Mouse (Mus musculus): Measurements from ENCODE around the gene Brms1. TPM values are rescaled to one million over a fixed set of nuclear protein-coding genes. Genes with fewer than 3 reads are reported as not detected.

Brms1 gene
- polyA plus RNA-seq, 1 experiment from 2014 or later: 86.8 TPM

DNA sequence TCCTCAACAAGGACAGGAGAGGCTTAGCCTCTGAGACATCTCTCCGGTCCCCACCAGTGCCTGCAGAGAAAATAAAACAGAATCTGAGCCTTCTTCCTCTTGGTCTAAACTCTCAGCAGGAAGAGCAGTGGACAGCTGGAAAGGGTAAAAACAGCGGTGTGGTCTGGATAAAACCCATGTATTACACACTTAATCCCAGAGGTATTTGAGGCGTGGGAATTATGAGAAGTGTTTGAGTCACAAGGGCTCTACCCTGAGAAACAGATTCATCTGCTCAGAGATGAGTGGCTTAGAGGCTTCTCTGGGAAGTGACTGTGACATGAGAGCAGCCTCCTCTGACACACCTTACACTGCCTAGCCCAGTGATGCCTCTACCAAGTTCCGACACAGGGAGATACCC, 23.5 kb upstream of the Brms1 start:
- 85% methylated on average over 4 of the region's 4 CpGs for WGBS
- 0 out of 2 replicates have a peak, but pooled peaks cover 3% of the 10 kb centered on the region for H3K27me3 ChIP-seq (ENCODE audit: insufficient read depth, poor library complexity, severe bottlenecking)
- no peak for DNase-seq (ENCODE audit: low spot score)
- H3K4me1 ChIP-seq (replicated peaks): peaks cover 11% of the 10 kb centered on the region
- H3K9me3 ChIP-seq: no peaks in the 10 kb centered on the region
- no peak overlapping the region for H3K4me3 ChIP-seq
- H3K36me3 ChIP-seq: no peaks in the 10 kb centered on the region
- no peak overlapping the region for H3K27ac ChIP-seq

DNA sequence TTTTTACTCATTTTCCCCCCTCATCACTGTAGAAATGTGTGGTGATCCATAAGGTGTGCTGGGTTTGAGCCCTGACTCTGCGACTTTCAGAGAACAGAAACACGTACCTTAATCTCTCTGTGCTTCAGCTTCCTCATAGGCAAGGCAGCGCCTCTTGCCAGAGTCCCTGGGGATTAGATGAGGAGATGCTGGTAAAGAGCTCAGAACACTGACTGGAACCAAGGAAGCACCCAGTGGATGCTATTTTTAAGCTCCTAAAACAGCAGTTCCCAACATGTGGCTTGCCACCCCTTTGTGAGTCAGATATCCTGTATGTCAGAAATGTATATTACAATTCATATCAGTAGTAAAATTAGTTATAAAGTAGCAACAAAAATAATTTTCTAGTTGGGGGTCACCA, 23.0 kb upstream of the Brms1 start:
- Histone ChIP-seq H3K36me3 (no peaks in the 10 kb centered on the region), H3K4me1 (replicated peaks) (peaks cover 11% of the 10 kb centered on the region), H3K9me3 (no peaks in the 10 kb centered on the region), H3K27ac (no peak overlapping the region), H3K27me3 (ENCODE audit: insufficient read depth, poor library complexity, severe bottlenecking) (0 out of 2 replicates have a peak, but pooled peaks cover 3% of the 10 kb centered on the region), H3K4me3 (no peak overlapping the region)
- 74% methylated on average over 3 of the region's 3 CpGs for WGBS
- DNase-seq (ENCODE audit: low spot score): no peak

DNA sequence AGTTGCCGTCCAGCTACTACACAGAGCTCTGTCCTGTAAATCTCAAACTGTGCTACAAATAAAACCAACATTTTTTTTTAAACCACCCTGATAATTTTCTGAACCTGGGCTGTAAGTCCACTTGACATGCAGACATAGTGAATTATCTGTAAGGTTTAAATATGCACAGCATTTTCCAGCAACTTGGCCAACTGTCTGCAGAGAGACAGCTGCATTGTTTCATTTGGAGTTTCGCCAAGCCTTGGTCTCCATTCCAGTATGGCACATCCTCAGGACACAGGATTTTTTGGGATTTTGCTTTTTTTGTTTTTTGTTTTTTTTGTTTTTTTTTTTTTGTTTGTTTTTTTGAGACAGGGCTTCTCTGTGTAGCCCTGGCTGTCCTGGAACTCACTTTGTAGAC, 19.7 kb upstream of the Brms1 start:
- Histone ChIP-seq H3K27ac (no peak overlapping the region), H3K4me1 (replicated peaks) (peaks cover 21% of the 10 kb centered on the region), H3K4me3 (no peak overlapping the region), H3K36me3 (peaks cover 6% of the 10 kb centered on the region), H3K27me3 (ENCODE audit: insufficient read depth, poor library complexity, severe bottlenecking) (0 out of 2 replicates have a peak, but pooled peaks cover 3% of the 10 kb centered on the region), H3K9me3 (no peaks in the 10 kb centered on the region)
- DNase-seq (ENCODE audit: low spot score): no peak
- 96% methylated on average over 2 of the region's 2 CpGs for WGBS

DNA sequence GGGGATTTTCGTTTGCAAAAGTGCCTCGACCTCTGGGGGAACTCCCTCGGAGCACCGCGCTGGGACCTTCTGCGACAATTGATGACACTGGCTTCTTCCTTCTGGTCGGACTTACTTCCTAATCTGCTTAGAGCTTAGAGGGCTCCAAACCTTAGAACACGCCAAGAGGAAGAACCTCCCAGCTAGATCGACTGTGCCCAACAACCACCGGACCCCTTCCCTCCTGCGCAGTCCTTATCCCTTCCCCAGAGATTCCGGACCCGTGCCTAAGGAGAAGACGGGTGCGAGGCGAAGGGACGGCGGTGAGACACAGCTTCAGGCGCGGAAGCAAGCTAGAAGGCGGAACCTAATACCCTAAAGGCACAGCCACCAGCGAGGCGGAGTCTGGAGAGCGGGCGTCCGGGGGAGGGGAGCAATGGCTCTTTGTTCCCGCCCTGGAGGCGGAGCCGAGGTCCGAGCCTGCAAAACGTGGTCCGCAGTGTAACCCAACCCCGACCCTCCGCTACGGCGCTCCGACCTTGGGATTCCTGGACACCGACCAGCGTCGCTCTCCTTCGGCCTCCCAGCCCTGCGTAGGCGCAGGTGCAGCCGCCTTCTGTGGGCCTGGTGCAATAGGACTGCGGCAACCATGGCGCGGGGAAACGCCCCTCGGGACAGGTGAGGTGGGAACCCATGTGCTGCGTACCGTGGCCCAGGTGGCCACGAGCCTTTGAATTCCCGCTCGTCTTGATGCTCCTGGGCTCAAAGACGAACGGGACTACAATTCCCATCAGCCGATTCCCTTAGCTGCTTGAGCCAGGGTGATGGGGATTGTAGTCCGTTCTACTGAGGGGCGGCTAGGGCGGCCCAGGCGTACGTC, 17.3 kb upstream of the Brms1 start, which contains the start of gene Slc29a2:
TSS of gene Slc29a2 (plus strand) at position 240 of the 859 bp plus-strand sequence.
- 0 out of 2 replicates have a peak, but pooled peaks cover 3% of the 10 kb centered on the region for H3K27me3 ChIP-seq (ENCODE audit: insufficient read depth, poor library complexity, severe bottlenecking)
- no peaks in the 10 kb centered on the region for H3K9me3 ChIP-seq
- peak within 1 kb of the TSS; percentile 62 for H3K4me3 ChIP-seq
- H3K27ac ChIP-seq: peak within 1 kb of the TSS; percentile 89
- WGBS: under 1% methylated on average over 62 of the region's 62 CpGs
- H3K36me3 ChIP-seq: peaks cover 27% of the 10 kb centered on the region
- peaks cover 18% of the 10 kb centered on the region for H3K4me1 ChIP-seq (replicated peaks)
- peak; percentile 95 for DNase-seq (ENCODE audit: low spot score)

DNA sequence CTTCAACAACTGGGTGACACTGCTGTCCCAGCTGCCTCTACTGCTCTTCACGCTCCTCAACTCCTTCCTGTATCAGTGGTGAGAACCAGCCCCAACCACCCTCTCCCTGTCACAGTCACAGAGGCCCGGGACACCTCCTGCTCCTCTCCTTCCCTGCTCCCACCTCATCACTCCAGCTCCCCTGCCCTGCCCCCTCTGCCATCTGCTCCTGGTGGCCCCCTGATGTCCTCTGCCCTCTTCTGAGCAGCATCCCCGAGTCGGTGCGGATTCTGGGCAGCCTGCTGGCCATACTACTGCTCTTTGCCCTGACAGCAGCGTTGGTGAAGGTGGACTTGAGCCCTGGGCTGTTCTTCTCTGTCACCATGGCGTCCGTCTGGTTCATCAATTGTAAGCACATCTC, 15.0 kb upstream of the Brms1 start:
- Histone ChIP-seq H3K4me3 (no peak overlapping the region), H3K9me3 (no peaks in the 10 kb centered on the region), H3K4me1 (replicated peaks) (peaks cover 18% of the 10 kb centered on the region), H3K27me3 (ENCODE audit: insufficient read depth, poor library complexity, severe bottlenecking) (0 out of 2 replicates have a peak, but pooled peaks cover 3% of the 10 kb centered on the region), H3K36me3 (peaks cover 50% of the 10 kb centered on the region), H3K27ac (no peak overlapping the region)
- DNase-seq (ENCODE audit: low spot score): no peak
- 87% methylated on average over 8 of the region's 8 CpGs for WGBS

DNA sequence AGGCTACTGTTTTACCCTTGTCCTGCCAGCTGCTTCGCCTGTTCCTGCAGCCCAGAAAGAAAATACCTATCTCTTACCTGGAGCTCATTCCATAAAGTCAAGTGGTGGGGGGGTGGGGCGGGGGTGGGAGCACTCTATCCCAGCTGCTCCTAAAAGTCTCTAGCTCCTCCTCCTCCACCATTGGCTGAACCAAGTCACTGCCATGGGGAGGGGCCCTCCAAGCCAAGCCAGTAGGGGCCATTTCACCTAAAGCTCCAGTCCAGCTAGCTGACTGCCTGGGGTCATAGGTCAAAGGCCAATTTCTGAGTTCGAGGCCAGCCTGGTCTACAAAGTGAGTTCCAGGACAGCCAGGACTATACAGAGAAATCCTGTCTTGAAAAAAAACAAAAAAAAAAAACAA, 8.5 kb upstream of the Brms1 start:
- H3K4me3 ChIP-seq: no peak overlapping the region
- H3K9me3 ChIP-seq: no peaks in the 10 kb centered on the region
- no peak for DNase-seq (ENCODE audit: low spot score)
- no peak overlapping the region for H3K27ac ChIP-seq
- H3K27me3 ChIP-seq (ENCODE audit: insufficient read depth, poor library complexity, severe bottlenecking): no peaks in the 10 kb centered on the region
- 70% methylated on average over 3 of the region's 3 CpGs for WGBS
- peaks cover 43% of the 10 kb centered on the region for H3K36me3 ChIP-seq
- peaks cover 3% of the 10 kb centered on the region for H3K4me1 ChIP-seq (replicated peaks)

DNA sequence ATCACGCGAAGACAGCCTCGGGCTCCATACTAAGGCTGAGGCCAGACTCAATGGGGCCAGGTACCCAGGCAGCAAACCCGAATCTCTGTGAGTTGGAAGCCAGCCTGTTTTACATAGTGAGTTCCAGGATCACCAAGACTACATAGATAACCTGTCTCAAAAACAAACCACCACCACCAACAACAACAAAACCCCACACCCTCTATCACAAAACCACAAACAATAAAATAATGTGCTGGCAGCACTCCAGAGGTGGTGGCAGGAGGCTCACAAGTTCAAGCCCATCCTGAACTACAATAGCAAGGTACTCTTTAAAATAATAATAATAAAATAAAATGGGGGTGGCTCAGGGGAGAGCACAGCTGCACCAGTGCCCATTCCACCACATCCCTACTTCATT, 4.6 kb upstream of the Brms1 start:
- no peak for DNase-seq (ENCODE audit: low spot score)
- peaks cover 9% of the 10 kb centered on the region for H3K27me3 ChIP-seq (ENCODE audit: insufficient read depth, poor library complexity, severe bottlenecking)
- H3K4me1 ChIP-seq (replicated peaks): peaks cover 31% of the 10 kb centered on the region
- H3K27ac ChIP-seq: no peak overlapping the region
- WGBS: 85% methylated on average over 4 of the region's 4 CpGs
- H3K36me3 ChIP-seq: peaks cover 8% of the 10 kb centered on the region
- no peaks in the 10 kb centered on the region for H3K9me3 ChIP-seq
- no peak overlapping the region for H3K4me3 ChIP-seq

DNA sequence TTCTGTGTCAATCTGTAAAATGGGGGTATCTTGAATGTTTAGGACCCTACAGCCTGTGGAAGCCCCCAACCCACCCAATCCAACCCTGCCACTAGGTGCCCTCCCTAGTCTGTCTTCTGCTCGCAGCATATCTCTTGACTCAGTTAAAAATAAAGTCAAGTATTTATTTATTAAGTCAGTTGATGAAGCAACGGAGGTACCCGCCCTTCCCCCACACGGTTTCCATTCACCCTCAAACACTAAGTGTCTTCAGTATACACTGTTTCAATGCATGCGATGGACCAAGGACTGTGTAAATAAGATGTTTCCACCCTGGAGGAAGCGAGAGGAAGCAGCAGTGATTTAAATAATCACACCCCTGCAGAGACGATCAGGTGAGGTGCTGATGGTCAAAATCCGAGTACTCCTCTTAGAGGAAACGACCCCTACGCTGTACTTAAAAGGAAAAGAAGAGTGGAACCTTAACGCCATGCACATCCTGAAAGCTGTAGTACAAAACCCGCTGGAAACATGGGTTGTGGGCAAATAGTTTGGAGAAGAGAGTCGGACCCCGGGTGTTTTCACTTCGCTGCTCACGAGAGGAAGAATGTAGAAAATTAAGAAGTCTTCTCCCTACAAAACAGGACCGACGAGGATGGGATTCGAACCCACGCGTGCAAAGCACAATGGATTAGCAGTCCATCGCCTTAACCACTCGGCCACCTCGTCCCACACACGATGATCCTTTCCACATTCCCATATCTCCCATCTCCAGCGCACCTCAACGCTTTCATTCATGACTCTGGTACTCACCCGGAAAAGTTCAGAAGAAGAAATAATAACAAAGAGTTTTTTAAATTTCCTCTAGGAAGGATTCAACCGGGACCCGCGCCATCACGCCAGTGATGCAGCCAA, 3.2 kb upstream of the Brms1 start:
- peaks cover 5% of the 10 kb centered on the region; the same call in 1 of the 2 replicates for H3K36me3 ChIP-seq
- WGBS: 6% methylated on average over 32 of the region's 32 CpGs

DNA sequence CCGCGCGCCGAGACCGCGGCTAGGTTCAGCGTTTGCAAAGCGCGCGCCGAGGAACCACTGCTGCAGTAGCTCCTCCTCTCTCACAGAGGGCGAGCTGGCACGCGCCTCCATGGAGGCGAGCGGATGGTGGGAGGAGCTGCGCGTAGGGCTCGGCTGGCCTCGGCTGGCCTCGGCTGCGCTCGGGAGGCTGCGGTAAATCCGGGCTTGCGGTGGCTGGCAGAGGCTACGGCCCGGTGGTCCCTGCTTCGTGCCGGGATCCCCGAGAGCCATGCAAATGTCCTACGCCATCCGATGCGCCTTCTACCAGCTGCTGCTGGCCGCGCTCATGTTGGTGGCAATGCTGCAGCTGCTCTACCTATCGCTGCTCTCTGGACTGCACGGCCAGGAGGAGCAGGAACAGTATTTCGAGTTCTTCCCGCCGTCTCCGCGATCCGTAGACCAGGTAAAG, 2.4 kb upstream of the Brms1 start, which contains the start of the genes B4gat1 and AC124502.3:
TSS of gene B4gat1 (plus strand) at position 118 of the 448 bp plus-strand sequence.
TSS of gene AC124502.3 (plus strand) at position 183 of the 448 bp plus-strand sequence.
- Histone ChIP-seq H3K4me1 (replicated peaks) (peaks cover 44% of the 10 kb centered on the region), H3K9me3 (no peaks in the 10 kb centered on the region), H3K4me3 (peak within 1 kb of the TSS; percentile 66), H3K36me3 (peaks cover 13% of the 10 kb centered on the region), H3K27me3 (ENCODE audit: insufficient read depth, poor library complexity, severe bottlenecking) (peaks cover 9% of the 10 kb centered on the region), H3K27ac (peak within 1 kb of the TSS; percentile 93)
- DNase-seq (ENCODE audit: low spot score): peak; percentile 92
- under 1% methylated on average over 44 of the region's 44 CpGs for WGBS

More for the DNA sequence above, 3.2 kb upstream of the Brms1 start:
- H3K9me3 ChIP-seq: no peaks in the 10 kb centered on the region
- peak overlapping the region; percentile 93 for H3K27ac ChIP-seq
- DNase-seq (ENCODE audit: low spot score): peak; percentile 90
- H3K27me3 ChIP-seq (ENCODE audit: insufficient read depth, poor library complexity, severe bottlenecking): peaks cover 9% of the 10 kb centered on the region
- H3K4me1 ChIP-seq (replicated peaks): peaks cover 43% of the 10 kb centered on the region
- peak overlapping the region; percentile 66 for H3K4me3 ChIP-seq

DNA sequence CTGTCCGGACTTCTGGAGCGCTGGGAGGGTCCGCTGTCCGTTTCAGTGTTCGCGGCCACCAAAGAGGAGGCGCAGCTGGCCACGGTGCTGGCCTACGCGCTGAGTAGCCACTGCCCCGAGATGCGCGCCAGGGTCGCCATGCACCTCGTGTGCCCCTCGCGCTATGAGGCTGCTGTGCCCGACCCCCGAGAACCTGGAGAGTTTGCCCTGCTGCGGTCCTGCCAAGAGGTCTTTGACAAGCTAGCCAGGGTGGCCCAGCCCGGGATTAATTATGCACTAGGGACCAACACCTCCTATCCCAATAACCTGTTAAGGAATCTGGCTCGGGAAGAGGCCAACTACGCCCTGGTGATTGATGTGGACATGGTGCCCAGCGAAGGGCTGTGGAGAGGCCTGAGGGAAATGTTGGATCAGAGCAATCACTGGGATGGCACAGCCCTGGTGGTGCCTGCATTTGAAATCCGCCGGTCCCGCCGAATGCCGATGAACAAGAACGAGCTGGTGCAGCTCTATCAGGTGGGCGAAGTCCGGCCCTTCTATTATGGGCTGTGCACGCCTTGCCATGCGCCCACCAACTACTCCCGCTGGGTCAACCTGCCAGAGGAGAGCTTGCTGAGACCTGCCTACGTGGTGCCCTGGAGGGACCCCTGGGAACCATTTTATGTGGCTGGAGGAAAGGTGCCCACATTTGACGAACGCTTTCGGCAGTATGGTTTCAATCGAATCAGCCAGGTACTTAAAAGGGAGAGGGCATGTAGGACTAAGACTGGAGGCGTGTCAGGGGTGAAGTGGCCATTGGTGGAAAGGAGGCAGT, 1.6 kb upstream of the Brms1 start:
- Histone ChIP-seq H3K9me3 (no peaks in the 10 kb centered on the region), H3K27me3 (ENCODE audit: insufficient read depth, poor library complexity, severe bottlenecking) (peaks cover 9% of the 10 kb centered on the region), H3K36me3 (peaks cover 20% of the 10 kb centered on the region), H3K4me1 (replicated peaks) (peaks cover 44% of the 10 kb centered on the region), H3K4me3 (peak overlapping the region; percentile 66), H3K27ac (peak overlapping the region; percentile 93)
- 13% methylated on average over 41 of the region's 41 CpGs for WGBS
- DNase-seq (ENCODE audit: low spot score): peak; percentile 25

DNA sequence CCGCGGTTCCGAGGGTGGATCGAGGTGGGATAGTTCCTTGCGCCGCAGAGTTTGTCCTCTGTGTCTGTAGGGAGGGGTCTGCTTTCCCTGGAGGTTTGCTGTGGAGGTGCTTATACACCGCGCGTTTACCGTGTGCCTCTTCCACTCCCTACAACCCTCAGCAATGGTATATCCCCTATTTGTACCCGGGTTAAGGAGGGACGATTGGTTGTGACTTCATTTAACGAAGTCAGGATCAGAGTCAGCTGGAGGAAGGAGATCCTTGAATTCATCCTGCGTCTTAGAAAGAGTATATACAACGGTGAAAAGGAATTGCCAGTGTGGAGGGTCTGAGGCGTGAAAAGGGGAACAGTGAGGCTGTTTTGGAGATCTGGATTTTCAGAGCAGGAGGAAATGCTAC, 434 bp downstream of the Brms1 start:
- DNase-seq (ENCODE audit: low spot score): no peak
- Histone ChIP-seq H3K4me1 (replicated peaks) (peaks cover 44% of the 10 kb centered on the region), H3K4me3 (peak overlapping the region; percentile 66), H3K36me3 (peaks cover 39% of the 10 kb centered on the region), H3K9me3 (no peaks in the 10 kb centered on the region), H3K27me3 (ENCODE audit: insufficient read depth, poor library complexity, severe bottlenecking) (peaks cover 9% of the 10 kb centered on the region), H3K27ac (peak overlapping the region; percentile 81)
- WGBS: 3% methylated on average over 16 of the region's 16 CpGs

DNA sequence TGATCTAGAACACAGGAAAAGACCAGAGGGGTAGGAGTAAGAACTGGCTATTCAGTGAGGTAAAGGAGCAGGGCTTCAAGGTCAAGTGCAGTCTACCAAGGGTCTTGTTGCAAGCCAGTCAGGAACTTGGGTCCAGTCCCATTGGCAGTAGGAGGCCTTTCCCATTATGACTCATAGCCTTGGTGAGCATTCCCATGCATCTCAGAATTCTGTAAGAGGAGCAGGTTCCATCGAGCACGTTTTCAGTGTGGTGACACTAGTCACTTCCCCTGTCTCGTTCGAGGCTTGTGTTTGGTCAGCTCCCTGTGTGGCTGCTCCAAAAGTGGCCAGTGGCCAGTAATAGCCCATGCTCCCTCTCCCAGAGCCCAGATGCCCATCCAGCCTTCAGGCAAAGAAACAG, 4.4 kb downstream of the Brms1 start:
- Histone ChIP-seq H3K4me3 (no peak overlapping the region), H3K27me3 (ENCODE audit: insufficient read depth, poor library complexity, severe bottlenecking) (peaks cover 15% of the 10 kb centered on the region), H3K36me3 (peaks cover 72% of the 10 kb centered on the region), H3K27ac (no peak overlapping the region), H3K9me3 (no peaks in the 10 kb centered on the region), H3K4me1 (replicated peaks) (peaks cover 41% of the 10 kb centered on the region)
- WGBS: 86% methylated on average over 4 of the region's 4 CpGs
- DNase-seq (ENCODE audit: low spot score): no peak

Data from hindbrain, embryonic 10.5 days (tissue).